Mouse (Mus musculus) hindbrain, embryonic 13.5 days (tissue): ENCODE measurements around the gene Slc2a5. TPM values are rescaled to one million over a fixed set of nuclear protein-coding genes. Genes with fewer than 3 reads are reported as not detected.
A peak's percentile ranks its signal among the peaks of the same experiment; 100 is the strongest.

Experiments
- ATAC-seq: fragments of 200-750 bp; cut with Nextera tagmentation; 2 replicates; pipeline ENCODE4 v1.8.0; 2017; ENCODE audit warnings: moderate TSS enrichment; ENCODE audit not compliant: low FRiP score
- H3K27ac ChIP-seq: fragments of 300-500 bp; sonication (generic); 2 replicates; pipeline ENCODE4 v1.5.1; 2015; ENCODE audit warnings: inconsistent platforms, mild to moderate bottlenecking, moderate library complexity
- H3K27me3 ChIP-seq: fragments of 300-500 bp; sonication (generic); 2 replicates; pipeline ENCODE4 v1.6.1; 2015; ENCODE audit warnings: mild to moderate bottlenecking, inconsistent platforms
- H3K36me3 ChIP-seq: fragments of 300-500 bp; sonication (generic); 2 replicates; pipeline ENCODE4 v1.6.1; 2015; ENCODE audit warnings: mild to moderate bottlenecking, inconsistent platforms
- H3K4me1 ChIP-seq: fragments of 300-500 bp; sonication (generic); replicated peaks from 2 replicates; pipeline ENCODE4 v1.6.1; 2015; ENCODE audit warnings: inconsistent platforms
- H3K4me2 ChIP-seq: fragments of 300-500 bp; sonication (generic); 2 replicates; pipeline ENCODE4 v1.6.1; 2015; ENCODE audit warnings: inconsistent platforms, mild to moderate bottlenecking, moderate library complexity
- H3K4me3 ChIP-seq: fragments of 300-500 bp; sonication (generic); 2 replicates; pipeline ENCODE4 v1.5.1; 2015; ENCODE audit warnings: mild to moderate bottlenecking, inconsistent platforms
- H3K9ac ChIP-seq: fragments of 300-500 bp; sonication (generic); 2 replicates; pipeline ENCODE4 v1.6.1; 2015; ENCODE audit warnings: mild to moderate bottlenecking, inconsistent platforms
- H3K9me3 ChIP-seq: fragments of 300-500 bp; sonication (generic); 2 replicates; pipeline ENCODE4 v1.6.1; 2016; ENCODE audit warnings: inconsistent platforms
- WGBS: fragments of 180-500 bp; shearing (Covaris S2); methylation state at CpG from one replicate; pipeline ENCODE4 v1.1.7; 2015; 5-methylcytosine and 5-hydroxymethylcytosine counted together
- polyA plus RNA-seq: library from polyadenylated mRNA; unstranded; fragments of >200 nt; fragmentation: Nextera tagmentation; extraction: Ambion mirVana; gene quantifications from 2 replicates; pipeline ENCODE4 v1.2.1, GENCODE M21; 2015

Slc2a5 gene
- polyA plus RNA-seq, 1 experiment from 2014 or later = 1.8 TPM

GRCm38 (mm10) chr4:150109636-150110035 is 9.4 kb upstream of the Slc2a5 start:
- H3K27ac ChIP-seq = no peak overlapping the region
- H3K4me3 ChIP-seq = no peak overlapping the region
- no peaks in the 10 kb centered on the region for H3K27me3 ChIP-seq
- no peak overlapping the region for H3K4me2 ChIP-seq
- H3K4me1 ChIP-seq = peaks cover 3% of the 10 kb centered on the region
- 65% methylated on average over 3 of the region's 3 CpGs for WGBS
- H3K9ac ChIP-seq = no peak overlapping the region
- ATAC-seq = no peak
- no peaks in the 10 kb centered on the region for H3K36me3 ChIP-seq
- no peaks in the 10 kb centered on the region for H3K9me3 ChIP-seq

GRCm38 (mm10) chr4:150110373-150110772 is 8.7 kb upstream of the Slc2a5 start:
- ATAC-seq = no peak
- H3K9me3 ChIP-seq = no peaks in the 10 kb centered on the region
- H3K27me3 ChIP-seq = no peaks in the 10 kb centered on the region
- H3K4me1 ChIP-seq = peaks cover 3% of the 10 kb centered on the region
- no peak overlapping the region for H3K4me3 ChIP-seq
- 77% methylated on average over 9 of the region's 9 CpGs for WGBS
- H3K4me2 ChIP-seq = no peak overlapping the region
- H3K27ac ChIP-seq = no peak overlapping the region
- no peak overlapping the region for H3K9ac ChIP-seq
- H3K36me3 ChIP-seq = no peaks in the 10 kb centered on the region

- Histone ChIP-seq H3K4me3 (no peak overlapping the region), H3K36me3 (no peaks in the 10 kb centered on the region), H3K4me1 (peaks cover 3% of the 10 kb centered on the region), H3K9me3 (no peaks in the 10 kb centered on the region), H3K27me3 (no peaks in the 10 kb centered on the region), H3K9ac (no peak overlapping the region), H3K27ac (no peak overlapping the region), H3K4me2 (peak overlapping the region; percentile 42)
- 8% methylated on average over 15 of the region's 15 CpGs for WGBS
- 0 out of 2 replicates have a peak, but pooled peaks have one; percentile 5 for ATAC-seq
Observed at GRCm38 (mm10) chr4:150112867-150113266, 6.2 kb upstream of the Slc2a5 start.

- H3K9ac ChIP-seq = no peak overlapping the region
- H3K27me3 ChIP-seq = no peaks in the 10 kb centered on the region
- no peak for ATAC-seq
- H3K4me1 ChIP-seq = peaks cover 14% of the 10 kb centered on the region
- WGBS = 92% methylated on average over 26 of the region's 26 CpGs
- no peaks in the 10 kb centered on the region for H3K9me3 ChIP-seq
- no peaks in the 10 kb centered on the region for H3K36me3 ChIP-seq
- H3K27ac ChIP-seq = no peak overlapping the region
- no peak overlapping the region for H3K4me2 ChIP-seq
- H3K4me3 ChIP-seq = no peak overlapping the region
Observed at GRCm38 (mm10) chr4:150114505-150115061, 4.5 kb upstream of the Slc2a5 start.

GRCm38 (mm10) chr4:150117311-150117710 is 1.8 kb upstream of the Slc2a5 start:
- H3K36me3 ChIP-seq = no peaks in the 10 kb centered on the region
- no peak for ATAC-seq
- H3K27me3 ChIP-seq = no peaks in the 10 kb centered on the region
- peaks cover 19% of the 10 kb centered on the region for H3K4me1 ChIP-seq
- no peak overlapping the region for H3K9ac ChIP-seq
- no peak overlapping the region for H3K4me3 ChIP-seq
- WGBS = 46% methylated on average over 5 of the region's 5 CpGs
- no peaks in the 10 kb centered on the region for H3K9me3 ChIP-seq
- H3K4me2 ChIP-seq = no peak overlapping the region
- no peak overlapping the region for H3K27ac ChIP-seq

GRCm38 (mm10) chr4:150118163-150118562 is 920 bp upstream of the Slc2a5 start:
- no peak overlapping the region for H3K9ac ChIP-seq
- peaks cover 15% of the 10 kb centered on the region for H3K4me1 ChIP-seq
- no peaks in the 10 kb centered on the region for H3K9me3 ChIP-seq
- H3K4me2 ChIP-seq = no peak overlapping the region
- ATAC-seq = no peak
- H3K4me3 ChIP-seq = no peak overlapping the region
- H3K27ac ChIP-seq = no peak overlapping the region
- 64% methylated on average over 6 of the region's 6 CpGs for WGBS
- H3K27me3 ChIP-seq = no peaks in the 10 kb centered on the region
- no peaks in the 10 kb centered on the region for H3K36me3 ChIP-seq

- H3K27ac ChIP-seq = no peak overlapping the region
Observed at GRCm38 (mm10) chr4:150119640-150120039, 557 bp downstream of the Slc2a5 start.

GRCm38 (mm10) chr4:150120173-150120833 is 1.2 kb downstream of the Slc2a5 start:
- H3K27ac ChIP-seq = peak overlapping the region; percentile 35; the same call in 1 of the 2 replicates
- H3K9ac ChIP-seq = no peak overlapping the region
- peaks cover 15% of the 10 kb centered on the region for H3K4me1 ChIP-seq
- H3K4me3 ChIP-seq = no peak overlapping the region
- no peak for ATAC-seq
- H3K27me3 ChIP-seq = 0 out of 2 replicates have a peak, but pooled peaks cover 3% of the 10 kb centered on the region
- H3K36me3 ChIP-seq = no peaks in the 10 kb centered on the region
- no peaks in the 10 kb centered on the region for H3K9me3 ChIP-seq
- H3K4me2 ChIP-seq = no peak overlapping the region
- WGBS = 50% methylated on average over 15 of the region's 15 CpGs

More at GRCm38 (mm10) chr4:150119640-150120039, 557 bp downstream of the Slc2a5 start:
- ATAC-seq = no peak
- Histone ChIP-seq H3K9me3 (no peaks in the 10 kb centered on the region), H3K36me3 (no peaks in the 10 kb centered on the region), H3K4me2 (peak overlapping the region; percentile 41), H3K9ac (no peak overlapping the region; the same call in 1 of the 2 replicates), H3K27me3 (0 out of 2 replicates have a peak, but pooled peaks cover 3% of the 10 kb centered on the region), H3K4me1 (peaks cover 15% of the 10 kb centered on the region), H3K4me3 (0 out of 2 replicates have a peak overlapping the region, but pooled peaks have one; percentile 7)
- 50% methylated on average over 14 of the region's 14 CpGs for WGBS

- Histone ChIP-seq H3K4me3 (no peak overlapping the region), H3K9ac (no peak overlapping the region), H3K4me2 (no peak overlapping the region), H3K27ac (no peak overlapping the region), H3K36me3 (no peaks in the 10 kb centered on the region), H3K4me1 (peaks cover 15% of the 10 kb centered on the region), H3K9me3 (no peaks in the 10 kb centered on the region), H3K27me3 (0 out of 2 replicates have a peak, but pooled peaks cover 3% of the 10 kb centered on the region)
- ATAC-seq = no peak
- WGBS = 72% methylated on average over 8 of the region's 8 CpGs
Observed at GRCm38 (mm10) chr4:150121430-150121829, 2.3 kb downstream of the Slc2a5 start.

GRCm38 (mm10) chr4:150122476-150122875 is 3.4 kb downstream of the Slc2a5 start:
- no peak overlapping the region for H3K4me2 ChIP-seq
- no peak for ATAC-seq
- H3K27ac ChIP-seq = no peak overlapping the region
- WGBS = 65% methylated on average over 3 of the region's 3 CpGs
- H3K9me3 ChIP-seq = no peaks in the 10 kb centered on the region
- no peaks in the 10 kb centered on the region for H3K36me3 ChIP-seq
- H3K27me3 ChIP-seq = 0 out of 2 replicates have a peak, but pooled peaks cover 3% of the 10 kb centered on the region
- H3K4me1 ChIP-seq = peaks cover 15% of the 10 kb centered on the region
- no peak overlapping the region for H3K4me3 ChIP-seq
- no peak overlapping the region for H3K9ac ChIP-seq

GRCm38 (mm10) chr4:150126373-150126772 is 7.3 kb downstream of the Slc2a5 start:
- Histone ChIP-seq H3K36me3 (no peaks in the 10 kb centered on the region), H3K4me2 (no peak overlapping the region), H3K4me1 (no peaks in the 10 kb centered on the region), H3K27me3 (0 out of 2 replicates have a peak, but pooled peaks cover 3% of the 10 kb centered on the region), H3K9me3 (no peaks in the 10 kb centered on the region), H3K27ac (no peak overlapping the region), H3K4me3 (no peak overlapping the region), H3K9ac (no peak overlapping the region)
- no peak for ATAC-seq
- 93% methylated on average over 5 of the region's 5 CpGs for WGBS

GRCm38 (mm10) chr4:150127894-150128293 is 8.8 kb downstream of the Slc2a5 start:
- no peak for ATAC-seq
- H3K36me3 ChIP-seq = no peaks in the 10 kb centered on the region
- WGBS = 95% methylated on average over 7 of the region's 7 CpGs
- H3K4me1 ChIP-seq = peaks cover 3% of the 10 kb centered on the region
- no peak overlapping the region for H3K4me3 ChIP-seq
- H3K27me3 ChIP-seq = peaks cover 6% of the 10 kb centered on the region; the same call in 1 of the 2 replicates
- no peak overlapping the region for H3K4me2 ChIP-seq
- H3K27ac ChIP-seq = no peak overlapping the region
- no peak overlapping the region for H3K9ac ChIP-seq
- no peaks in the 10 kb centered on the region for H3K9me3 ChIP-seq

- Histone ChIP-seq H3K27ac (no peak overlapping the region), H3K4me2 (no peak overlapping the region), H3K4me3 (no peak overlapping the region), H3K9ac (no peak overlapping the region), H3K4me1 (peaks cover 7% of the 10 kb centered on the region), H3K9me3 (no peaks in the 10 kb centered on the region), H3K36me3 (no peaks in the 10 kb centered on the region), H3K27me3 (peaks cover 7% of the 10 kb centered on the region; the same call in 1 of the 2 replicates)
- 59% methylated on average over 8 of the region's 8 CpGs for WGBS
- ATAC-seq = no peak
Observed at GRCm38 (mm10) chr4:150128571-150128970, 9.5 kb downstream of the Slc2a5 start.
